Mouse (Mus musculus): ENCODE measurements at regions not wholly inside any gene's neighbourhood (a gene's known extent, or its start where the extent isn't known, plus 50 kb on each side); places are given as distances from the start of the nearest gene placed in this dataset.
"Not testable (repeated sequence)": the region's sequence is repeated elsewhere in the genome, so short reads cannot be mapped to it uniquely, and the experiment has no call there.

- ATAC-seq (replicated peaks in 1 of 2; ENCODE audit: insufficient read depth in 1 of 2, low FRiP score in 2 of 2, low TSS enrichment in 1 of 2, low read depth in 1 of 2, poor library complexity in 2 of 2, severe bottlenecking in 2 of 2) = peak; percentile 72 to 73; a peak in 3 of 4 replicates
These were observed 284.0 kb downstream of the Rapgef2 start for GRCm38 (mm10) chr3:79002173-79002848.

DNA sequence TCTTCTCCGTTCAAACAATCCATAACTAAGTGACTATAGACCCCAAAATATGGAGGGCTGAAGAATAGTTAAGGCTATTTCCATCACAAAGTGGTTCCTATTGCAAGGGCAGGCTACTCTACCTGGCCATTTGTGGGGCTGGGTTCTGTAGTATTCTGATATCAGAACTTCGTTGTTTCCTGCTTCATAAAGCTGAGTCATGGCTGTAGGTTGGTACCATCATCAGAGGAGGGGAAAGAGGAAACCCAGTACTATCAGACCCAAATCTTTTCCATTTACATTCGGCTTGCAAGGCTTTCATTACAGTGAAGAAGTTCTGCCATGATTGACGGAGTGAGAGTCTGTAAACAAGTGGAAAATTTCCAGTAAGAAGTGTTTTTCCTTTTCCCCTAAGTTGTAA is 284.6 kb downstream of the Rapgef2 start:
- ATAC-seq (replicated peaks in 1 of 2; ENCODE audit: insufficient read depth in 1 of 2, low FRiP score in 2 of 2, low TSS enrichment in 1 of 2, low read depth in 1 of 2, poor library complexity in 2 of 2, severe bottlenecking in 2 of 2) = 0 out of 4 replicates have a peak, but pooled peaks have one; percentile 13 to 27

- no peak for ATAC-seq (replicated peaks in 1 of 2; ENCODE audit: insufficient read depth in 1 of 2, low FRiP score in 2 of 2, low TSS enrichment in 1 of 2, low read depth in 1 of 2, poor library complexity in 2 of 2, severe bottlenecking in 2 of 2)
These were observed 286.0 kb downstream of the Rapgef2 start for GRCm38 (mm10) chr3:79000293-79000692.

DNA sequence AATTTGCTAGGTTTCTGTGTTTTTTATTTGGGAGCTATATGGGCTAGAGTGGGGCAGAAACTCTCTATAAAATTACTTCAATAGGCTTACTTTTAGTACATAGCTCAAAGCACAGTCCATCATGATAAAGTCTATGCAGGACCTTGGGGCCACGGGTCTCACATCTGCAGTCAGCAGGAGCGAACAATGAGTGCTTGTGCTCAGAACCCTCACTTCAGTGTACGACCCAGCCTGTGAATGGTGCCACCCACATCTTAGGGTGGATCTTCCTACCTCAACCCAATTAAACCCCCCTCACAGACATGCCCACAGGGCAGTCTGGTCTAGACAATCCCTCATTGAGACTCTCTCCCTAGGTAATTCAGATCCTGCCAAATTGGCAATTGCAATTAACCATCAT is 286.5 kb downstream of the Rapgef2 start:
- ATAC-seq (replicated peaks in 1 of 2; ENCODE audit: insufficient read depth in 1 of 2, low FRiP score in 2 of 2, low TSS enrichment in 1 of 2, low read depth in 1 of 2, poor library complexity in 2 of 2, severe bottlenecking in 2 of 2) = no peak

DNA sequence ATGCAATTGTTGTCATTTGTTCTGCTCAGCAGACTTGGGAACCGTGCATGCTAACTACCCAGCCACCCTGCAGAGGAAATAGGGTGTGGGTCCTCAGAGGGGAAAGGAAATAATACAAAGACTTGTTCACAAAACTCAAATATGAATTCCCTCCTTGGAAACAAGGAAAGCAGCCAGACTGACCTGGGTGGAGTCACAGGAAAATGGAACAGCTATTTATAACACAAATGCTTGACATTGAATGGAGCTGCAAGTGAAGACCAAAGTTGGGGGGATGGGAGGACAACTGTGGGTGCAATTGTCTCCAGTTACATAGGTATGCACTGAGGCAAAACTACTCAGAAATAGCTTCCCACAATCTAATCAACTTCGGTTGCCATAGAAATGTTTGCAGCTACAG is 298.2 kb downstream of the Rapgef2 start:
- no peak for ATAC-seq (replicated peaks in 1 of 2; ENCODE audit: insufficient read depth in 1 of 2, low FRiP score in 2 of 2, low TSS enrichment in 1 of 2, low read depth in 1 of 2, poor library complexity in 2 of 2, severe bottlenecking in 2 of 2)

GRCm38 (mm10) chr3:78986726-78987125 is 299.6 kb downstream of the Rapgef2 start:
- no peak for ATAC-seq (replicated peaks in 1 of 2; ENCODE audit: insufficient read depth in 1 of 2, low FRiP score in 2 of 2, low TSS enrichment in 1 of 2, low read depth in 1 of 2, poor library complexity in 2 of 2, severe bottlenecking in 2 of 2)

DNA sequence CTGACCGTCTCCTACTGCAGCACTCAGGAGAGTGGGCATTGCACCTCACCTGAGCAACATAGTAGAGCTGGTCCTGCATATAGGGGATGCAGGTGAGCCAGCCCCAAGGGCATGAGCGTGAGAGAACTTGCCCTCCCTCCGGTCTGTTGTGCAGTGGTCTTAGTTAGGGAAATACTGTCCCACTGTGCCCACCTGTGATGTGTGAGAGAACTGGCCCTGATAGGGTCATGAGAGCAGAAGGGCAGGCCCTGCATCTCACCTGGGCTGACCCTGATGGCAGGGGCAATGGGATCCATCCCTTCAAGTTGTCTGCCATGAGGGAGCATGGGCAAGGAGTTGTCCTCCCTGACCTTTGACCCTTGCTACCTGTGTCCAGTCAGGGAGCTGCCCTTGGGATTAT is 305.3 kb downstream of the Rapgef2 start:
- ATAC-seq (replicated peaks in 1 of 2; ENCODE audit: insufficient read depth in 1 of 2, low FRiP score in 2 of 2, low TSS enrichment in 1 of 2, low read depth in 1 of 2, poor library complexity in 2 of 2, severe bottlenecking in 2 of 2) = no peak

DNA sequence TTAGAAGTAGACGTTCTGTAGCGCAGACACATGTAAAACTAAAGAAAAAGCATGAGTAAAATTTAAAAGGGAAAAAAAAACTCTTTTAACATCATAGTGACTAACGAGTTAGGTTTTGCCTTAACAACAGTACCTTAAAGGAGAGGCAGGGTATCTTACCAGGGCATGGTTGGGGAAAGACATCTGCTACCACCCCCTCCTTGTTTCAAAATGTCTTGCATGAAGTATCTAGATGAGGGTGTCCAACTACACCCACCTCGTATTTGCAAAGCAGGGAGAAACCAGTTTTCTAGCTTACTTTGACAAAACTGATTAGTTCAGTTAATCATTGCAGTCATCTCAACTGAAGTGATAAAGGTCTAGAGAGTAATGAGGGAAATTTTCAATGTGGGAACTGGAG is 307.5 kb downstream of the Rapgef2 start:
- no peak for ATAC-seq (replicated peaks in 1 of 2; ENCODE audit: insufficient read depth in 1 of 2, low FRiP score in 2 of 2, low TSS enrichment in 1 of 2, low read depth in 1 of 2, poor library complexity in 2 of 2, severe bottlenecking in 2 of 2)

DNA sequence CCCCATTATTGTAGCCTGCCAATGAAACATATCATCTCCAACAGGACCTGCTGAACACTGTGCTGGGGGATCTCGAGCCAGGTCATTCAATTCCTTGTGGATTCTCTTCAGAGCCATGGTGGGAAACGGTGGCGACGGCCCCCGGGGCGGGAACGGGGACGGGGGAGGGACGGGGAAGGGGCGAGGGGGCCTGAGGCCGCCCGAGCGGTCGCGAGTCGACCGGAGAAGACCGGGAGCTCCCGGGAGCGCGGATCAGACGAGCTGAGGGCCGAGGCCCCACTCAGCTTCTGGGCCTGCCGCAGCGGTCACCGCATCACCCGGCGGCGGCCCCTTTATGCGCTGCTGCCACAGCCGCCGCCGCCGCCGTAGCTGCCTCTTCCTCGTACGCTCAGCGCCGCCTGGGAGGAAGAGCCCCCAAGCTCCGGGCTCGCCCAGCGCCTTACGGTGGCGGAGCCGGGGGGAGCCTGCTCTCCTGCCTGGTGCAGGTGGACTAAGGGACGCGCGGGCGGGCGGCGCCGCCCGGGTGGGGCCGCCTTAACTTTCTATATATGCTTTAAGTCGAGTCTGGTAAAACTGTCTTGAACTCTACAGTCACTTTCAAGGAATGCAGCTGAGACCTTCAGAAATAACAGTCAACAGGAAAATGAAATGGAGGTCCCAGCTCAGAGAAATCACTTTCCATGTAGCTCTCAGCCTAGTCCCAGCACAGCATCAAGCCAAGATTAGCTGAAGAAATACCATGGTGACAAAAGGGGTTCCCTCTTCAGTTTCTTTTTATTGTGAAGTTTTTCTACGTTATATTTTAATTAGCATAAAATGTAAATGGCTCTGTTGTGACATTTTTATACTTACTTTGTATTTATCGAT is 319.4 kb downstream of the Rapgef2 start:
- peak; percentile 60 to 75 for ATAC-seq (replicated peaks in 1 of 2; ENCODE audit: insufficient read depth in 1 of 2, low FRiP score in 2 of 2, low TSS enrichment in 1 of 2, low read depth in 1 of 2, poor library complexity in 2 of 2, severe bottlenecking in 2 of 2)

- ATAC-seq (replicated peaks in 1 of 2; ENCODE audit: insufficient read depth in 1 of 2, low FRiP score in 2 of 2, low TSS enrichment in 1 of 2, low read depth in 1 of 2, poor library complexity in 2 of 2, severe bottlenecking in 2 of 2) = peak; percentile 64 to 83
These were observed 322.0 kb downstream of the Rapgef2 start for GRCm38 (mm10) chr3:78964231-78964858.

GRCm38 (mm10) chr3:78958781-78959180 is 327.5 kb downstream of the Rapgef2 start:
- peak; percentile 80 to 84 for ATAC-seq (replicated peaks in 1 of 2; ENCODE audit: insufficient read depth in 1 of 2, low FRiP score in 2 of 2, low TSS enrichment in 1 of 2, low read depth in 1 of 2, poor library complexity in 2 of 2, severe bottlenecking in 2 of 2)

- ATAC-seq (replicated peaks in 1 of 2; ENCODE audit: insufficient read depth in 1 of 2, low FRiP score in 2 of 2, low TSS enrichment in 1 of 2, low read depth in 1 of 2, poor library complexity in 2 of 2, severe bottlenecking in 2 of 2) = no peak
These were observed 331.0 kb downstream of the Rapgef2 start for GRCm38 (mm10) chr3:78955364-78955763.

DNA sequence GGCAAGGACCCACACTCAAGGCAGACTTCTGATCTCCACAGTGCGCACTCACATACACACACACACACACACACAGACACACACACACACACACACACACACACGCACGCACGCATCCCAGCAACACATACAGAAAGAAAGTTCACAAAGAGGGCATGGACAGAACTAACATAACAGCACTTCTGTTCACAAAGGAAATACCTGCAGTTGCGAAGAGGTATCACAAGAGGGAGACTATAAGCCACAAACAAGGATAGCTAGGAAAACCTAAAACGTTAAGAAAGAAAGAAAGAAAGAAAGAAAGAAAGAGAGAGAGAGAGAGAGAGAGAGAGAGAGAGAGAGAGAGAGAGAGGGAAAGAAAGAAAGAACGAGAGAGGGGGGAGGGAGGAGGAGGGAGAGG is 336.9 kb downstream of the Rapgef2 start:
- ATAC-seq (replicated peaks in 1 of 2; ENCODE audit: insufficient read depth in 1 of 2, low FRiP score in 2 of 2, low TSS enrichment in 1 of 2, low read depth in 1 of 2, poor library complexity in 2 of 2, severe bottlenecking in 2 of 2) = not testable (repeated sequence)

DNA sequence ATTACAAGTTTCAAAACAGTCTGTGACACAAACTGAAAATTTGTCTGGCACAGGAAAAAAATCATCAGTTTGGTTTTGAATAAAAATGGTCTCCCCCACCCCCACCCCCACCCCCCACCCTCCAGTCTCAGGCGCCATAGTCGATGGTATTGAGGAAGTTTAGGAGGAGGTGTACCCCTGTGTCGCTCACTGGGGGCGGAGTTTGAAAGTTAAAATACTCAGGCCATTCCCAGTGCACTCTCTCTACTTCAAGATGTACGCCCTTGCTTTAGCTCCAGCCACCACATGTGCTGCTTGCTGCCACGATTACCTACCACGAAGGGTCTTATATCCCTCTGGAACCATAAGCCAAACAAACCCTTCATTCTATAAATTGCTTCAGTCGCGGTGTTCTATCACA is 337.6 kb downstream of the Rapgef2 start:
- no peak for ATAC-seq (replicated peaks in 1 of 2; ENCODE audit: insufficient read depth in 1 of 2, low FRiP score in 2 of 2, low TSS enrichment in 1 of 2, low read depth in 1 of 2, poor library complexity in 2 of 2, severe bottlenecking in 2 of 2)

DNA sequence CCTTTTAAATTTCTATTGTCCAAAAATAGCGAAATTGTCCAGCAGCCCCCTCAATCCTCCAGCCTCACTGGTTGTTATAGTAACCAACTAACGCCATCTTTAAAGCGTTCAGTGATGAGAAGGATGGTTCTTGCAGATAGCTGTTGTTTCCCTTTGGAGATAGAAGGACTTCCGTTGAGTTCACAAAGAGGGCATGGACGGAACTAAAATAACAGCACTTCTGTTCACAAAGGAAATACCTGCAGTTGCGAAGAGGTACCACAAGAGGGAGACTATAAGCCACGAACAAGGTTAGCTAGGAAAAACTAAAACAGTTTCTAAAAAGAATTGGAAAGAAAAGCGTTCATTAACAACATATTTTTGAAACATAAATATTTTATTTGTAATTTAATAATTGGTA is 338.1 kb downstream of the Rapgef2 start:
- peak; percentile 40 to 51; a peak in 2 of 4 replicates for ATAC-seq (replicated peaks in 1 of 2; ENCODE audit: insufficient read depth in 1 of 2, low FRiP score in 2 of 2, low TSS enrichment in 1 of 2, low read depth in 1 of 2, poor library complexity in 2 of 2, severe bottlenecking in 2 of 2)

DNA sequence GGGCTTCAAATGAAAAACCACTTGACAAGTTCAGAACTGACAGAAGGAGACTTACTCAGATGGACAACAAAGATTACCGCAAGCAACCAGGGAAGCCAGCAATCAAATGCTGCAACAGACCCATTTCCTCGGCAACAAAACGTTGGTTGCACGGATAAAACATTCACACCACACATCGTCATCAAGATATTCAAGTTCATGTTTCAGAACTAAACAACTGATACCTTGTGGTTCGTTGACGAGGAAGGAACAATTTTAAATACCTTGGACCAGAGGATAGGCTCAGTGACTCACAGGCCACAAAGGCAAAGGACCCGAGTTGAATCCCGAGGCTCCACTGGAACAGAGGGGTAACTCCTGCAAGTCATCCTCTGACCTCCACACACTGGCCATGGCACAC is 339.1 kb downstream of the Rapgef2 start:
- ATAC-seq (replicated peaks in 1 of 2; ENCODE audit: insufficient read depth in 1 of 2, low FRiP score in 2 of 2, low TSS enrichment in 1 of 2, low read depth in 1 of 2, poor library complexity in 2 of 2, severe bottlenecking in 2 of 2) = no peak; a peak in 1 of 4 replicates

- peak; percentile 65 to 75 for ATAC-seq (replicated peaks in 1 of 2; ENCODE audit: insufficient read depth in 1 of 2, low FRiP score in 2 of 2, low TSS enrichment in 1 of 2, low read depth in 1 of 2, poor library complexity in 2 of 2, severe bottlenecking in 2 of 2)
These were observed 342.1 kb downstream of the Rapgef2 start for GRCm38 (mm10) chr3:78944185-78944584.

DNA sequence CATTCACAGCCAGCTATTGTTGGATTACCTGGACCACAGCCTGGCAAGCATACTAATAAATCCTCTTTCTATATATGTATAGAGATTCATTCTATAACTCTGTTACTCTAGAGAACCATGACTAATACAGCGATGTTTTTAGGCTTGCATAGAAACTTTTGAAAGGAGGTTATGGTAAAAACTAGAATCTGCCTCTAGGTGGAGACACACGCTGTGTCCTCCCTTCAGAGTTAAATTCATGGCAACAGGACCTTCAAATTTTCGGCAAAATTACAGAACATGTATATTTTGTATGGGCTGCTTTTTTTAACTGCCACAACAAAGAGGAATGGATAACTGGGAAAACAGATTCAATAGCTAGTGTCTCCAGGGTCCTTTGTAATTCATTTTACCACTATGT is 353.3 kb downstream of the Rapgef2 start:
- ATAC-seq (replicated peaks in 1 of 2; ENCODE audit: insufficient read depth in 1 of 2, low FRiP score in 2 of 2, low TSS enrichment in 1 of 2, low read depth in 1 of 2, poor library complexity in 2 of 2, severe bottlenecking in 2 of 2) = no peak

All from hematopoietic stem cell, adult 5-6 weeks (primary cell).